Mouse (Mus musculus) hindbrain, embryonic 14.5 days (tissue): ENCODE results near the gene Car4. TPM values are rescaled to one million over a fixed set of nuclear protein-coding genes. Genes with fewer than 3 reads are reported as not detected.

Experiments
- polyA plus RNA-seq: library from polyadenylated mRNA; unstranded; fragments of >200 nt; fragmentation: Nextera tagmentation; extraction: Ambion mirVana; gene quantifications from 2 replicates; pipeline ENCODE4 v1.2.1, GENCODE M21; 2014

Gene Car4
- polyA plus RNA-seq, 1 experiment from 2014 or later, result 5.0 TPM

Other genes starting within 250 kb of the Car4 start
- 12.2 and 16.0 TPM in 2 replicates for gene Mrm1, start 138.3 kb upstream of the Car4 start, polyA plus RNA-seq
- 10.2 and 10.5 TPM in 2 replicates for gene Dhrs11, start 128.8 kb upstream of the Car4 start, polyA plus RNA-seq
- 67.6 and 69.7 TPM in 2 replicates for gene Ggnbp2, start 87.0 kb upstream of the Car4 start, polyA plus RNA-seq
- 6.0 and 6.1 TPM in 2 replicates for gene Myo19, start 77.6 kb upstream of the Car4 start, polyA plus RNA-seq
- gene Pigw, start 77.5 kb upstream of the Car4 start, polyA plus RNA-seq, result 2.7 and 3.1 TPM in 2 replicates
- 65.3 and 70.3 TPM in 2 replicates for gene Znhit3, start 41.4 kb upstream of the Car4 start, polyA plus RNA-seq
- gene Usp32, start 182.4 kb downstream of the Car4 start, polyA plus RNA-seq, result 17.3 and 18.8 TPM in 2 replicates
- 0.97 and 1.9 TPM in 2 replicates for gene 1700125H20Rik, start 212.6 kb downstream of the Car4 start, polyA plus RNA-seq